Mouse (Mus musculus): ENCODE measurements around the gene Rimbp2.

Gene Rimbp2

DNA sequence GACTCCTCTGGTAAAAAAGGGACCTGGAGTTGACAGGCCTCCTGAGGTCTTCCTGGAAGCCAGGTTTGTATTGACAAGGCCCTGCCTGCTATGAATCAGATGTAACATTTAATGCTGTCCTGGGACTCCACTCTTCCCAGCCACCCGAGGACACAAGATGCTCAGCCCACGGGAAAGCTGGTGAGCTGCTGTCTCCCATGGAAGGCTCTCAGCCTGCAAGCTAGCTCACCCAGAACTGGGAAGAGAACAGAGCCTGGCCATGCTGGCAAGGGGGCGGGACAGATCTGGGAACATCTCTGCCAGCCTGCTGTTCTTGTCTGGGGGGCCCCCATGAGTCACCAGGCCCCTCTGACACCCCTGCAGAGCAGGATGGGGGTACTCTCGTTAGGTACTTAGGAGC is 111.7 kb downstream of the Rimbp2 start:
- no peak for DNase-seq

DNA sequence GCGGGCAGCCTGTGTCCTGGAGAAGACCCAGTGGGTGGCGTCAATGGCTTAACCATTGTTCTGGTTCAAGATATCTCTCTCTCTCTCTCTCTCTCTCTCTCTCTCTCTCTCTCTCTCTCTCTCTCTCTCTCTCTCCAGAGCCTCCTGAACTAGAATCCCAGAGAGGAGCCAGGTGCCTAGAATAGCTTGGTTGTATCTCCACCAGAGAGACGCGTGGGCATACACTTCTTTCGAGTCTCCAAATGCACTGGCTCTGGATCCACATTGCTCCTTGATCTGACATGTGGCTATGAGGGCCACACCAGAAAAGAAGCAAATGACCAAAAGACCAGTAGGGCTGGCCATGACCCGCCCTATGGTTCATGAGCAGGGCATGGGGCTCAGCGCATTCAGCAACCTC is 116.2 kb downstream of the Rimbp2 start:
- DNase-seq = no peak

- DNase-seq = no peak
Observed at GRCm38 (mm10) chr5:128834126-128834525, 119.2 kb downstream of the Rimbp2 start.

DNA sequence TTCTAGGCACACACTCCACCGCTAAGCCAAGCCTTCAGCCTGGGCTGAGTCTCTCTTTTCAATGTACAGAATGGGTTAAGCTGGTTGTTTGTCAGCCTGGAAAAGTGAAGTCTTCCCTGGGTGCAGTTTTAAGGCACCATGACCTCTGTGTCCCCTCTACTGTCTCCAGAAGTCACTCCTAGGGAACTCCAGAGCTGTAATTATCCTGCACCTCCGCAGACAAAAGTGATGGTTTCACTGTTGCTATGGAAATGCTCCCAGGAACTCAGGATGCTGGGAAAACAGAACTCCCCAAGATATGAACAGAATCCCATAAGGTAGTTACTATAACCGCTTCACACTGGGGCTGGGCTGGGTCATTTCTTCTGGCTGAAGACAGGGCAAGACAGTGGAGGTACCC is 130.4 kb downstream of the Rimbp2 start:
- DNase-seq = no peak

GRCm38 (mm10) chr5:128819638-128820285 is 133.5 kb downstream of the Rimbp2 start:
- no peak for DNase-seq

DNA sequence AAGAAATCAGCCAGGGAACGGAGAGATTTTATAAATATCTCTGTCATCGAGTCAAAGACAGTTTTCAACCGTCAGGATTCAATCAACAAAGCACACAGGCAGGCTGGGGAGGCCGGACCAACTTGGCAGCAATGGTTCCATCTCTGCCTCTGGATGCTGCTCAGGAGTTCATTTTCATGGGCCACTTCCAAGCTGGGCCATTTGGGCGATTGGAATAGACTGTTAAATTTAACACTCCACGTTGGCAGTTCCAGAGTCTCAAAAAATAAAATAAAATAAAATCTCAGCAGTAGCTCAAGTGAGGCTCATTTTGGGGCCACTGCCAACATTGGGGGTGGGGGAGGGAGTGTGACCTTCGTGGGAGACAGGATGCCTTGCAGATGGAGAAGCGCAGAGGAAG is 137.7 kb downstream of the Rimbp2 start:
- DNase-seq = no peak

- no peak for DNase-seq
Observed at GRCm38 (mm10) chr5:128815078-128815477, 138.2 kb downstream of the Rimbp2 start.

DNA sequence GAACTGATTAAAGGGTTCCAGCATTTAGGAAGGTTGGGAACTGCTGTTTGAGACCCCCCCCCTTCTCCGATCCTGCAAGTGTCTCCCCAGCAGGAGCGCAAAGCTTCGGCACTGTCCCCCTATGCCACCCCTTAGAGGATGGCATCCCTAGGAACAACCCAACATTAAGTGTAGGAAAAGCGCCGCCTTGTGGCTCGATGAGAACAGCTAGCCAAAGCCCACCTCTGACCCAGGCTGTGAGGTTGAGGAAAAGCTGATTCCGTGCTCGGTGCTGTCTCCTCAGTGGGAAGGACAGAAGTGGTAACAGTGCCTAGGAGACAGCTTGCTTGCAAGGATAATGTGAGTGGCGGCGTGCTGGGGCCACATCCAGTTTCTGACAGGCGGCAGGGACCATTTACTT is 140.2 kb downstream of the Rimbp2 start:
- no peak for DNase-seq

DNA sequence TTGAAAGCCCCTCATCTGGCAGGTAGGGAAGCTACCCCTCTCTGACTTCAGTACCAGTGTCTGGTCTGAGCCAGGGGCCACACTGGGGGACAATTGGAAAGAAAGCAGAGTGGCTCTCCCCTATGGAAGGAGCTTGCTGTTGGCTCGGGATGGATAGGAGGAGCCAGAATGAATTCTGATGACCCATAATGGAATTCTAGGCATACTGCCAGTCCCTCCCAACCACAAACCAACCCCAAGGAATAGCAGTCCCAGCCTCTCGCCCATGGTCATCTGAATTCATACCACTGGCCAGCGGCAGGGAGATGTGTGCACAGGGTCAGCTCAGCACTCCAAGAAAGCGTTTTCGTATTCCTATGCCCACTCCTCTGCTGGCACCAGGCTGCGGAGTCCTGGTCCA is 141.9 kb downstream of the Rimbp2 start:
- DNase-seq = no peak

- DNase-seq = no peak
Observed at GRCm38 (mm10) chr5:128810006-128810405, 143.3 kb downstream of the Rimbp2 start.

GRCm38 (mm10) chr5:128809406-128809805 is 143.9 kb downstream of the Rimbp2 start:
- DNase-seq = peak; percentile 11

GRCm38 (mm10) chr5:128808547-128809182 is 144.6 kb downstream of the Rimbp2 start:
- peak; percentile 31 for DNase-seq

- DNase-seq = no peak
Observed at GRCm38 (mm10) chr5:128807408-128807807, 145.9 kb downstream of the Rimbp2 start.

- peak; percentile 6 for DNase-seq
Observed at GRCm38 (mm10) chr5:128806296-128806998, 146.8 kb downstream of the Rimbp2 start.

DNA sequence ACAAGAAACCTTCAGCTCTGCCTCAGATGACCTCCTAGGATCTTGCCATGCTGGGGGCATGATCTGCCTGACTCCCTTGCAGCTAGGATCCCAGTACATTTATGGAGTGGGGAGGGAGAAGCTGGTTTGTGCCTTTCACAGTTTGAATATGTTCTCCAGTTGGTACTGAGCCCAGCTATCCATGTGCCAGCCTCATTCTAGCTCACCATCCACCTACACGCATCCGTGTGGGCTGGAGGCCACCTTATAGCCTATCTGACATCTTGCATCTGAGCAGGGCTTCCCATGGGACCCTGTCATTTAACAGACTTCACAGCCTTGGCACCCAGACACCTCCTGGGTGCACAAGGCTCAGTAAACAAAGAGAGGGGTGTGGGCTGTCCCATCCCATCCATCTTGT is 148.2 kb downstream of the Rimbp2 start:
- DNase-seq = no peak

- no peak for DNase-seq
Observed at GRCm38 (mm10) chr5:128800592-128800991, 152.7 kb downstream of the Rimbp2 start.

GRCm38 (mm10) chr5:128781621-128782020 is 171.7 kb downstream of the Rimbp2 start:
- DNase-seq = no peak

DNA sequence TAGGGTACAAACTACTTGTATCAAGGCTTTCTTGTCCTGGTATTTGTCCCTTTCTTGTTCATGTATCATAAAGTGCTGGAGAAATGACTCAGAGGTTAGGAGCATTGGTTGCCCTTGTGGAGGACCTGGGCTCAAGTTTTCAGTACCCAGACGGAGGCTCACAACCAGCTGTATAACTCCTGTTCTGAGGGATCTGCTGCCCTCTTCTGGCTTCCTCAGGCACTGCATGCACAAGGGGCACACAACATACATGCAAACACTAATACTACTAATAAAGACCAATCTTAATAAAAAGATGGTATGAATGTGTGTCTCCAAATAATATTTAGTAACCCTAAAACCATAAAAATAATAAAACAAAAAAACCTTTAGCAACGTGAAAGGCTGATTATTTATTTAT is 176.9 kb downstream of the Rimbp2 start:
- DNase-seq = no peak

GRCm38 (mm10) chr5:128769026-128769631 is 184.2 kb downstream of the Rimbp2 start:
- no peak for DNase-seq

DNA sequence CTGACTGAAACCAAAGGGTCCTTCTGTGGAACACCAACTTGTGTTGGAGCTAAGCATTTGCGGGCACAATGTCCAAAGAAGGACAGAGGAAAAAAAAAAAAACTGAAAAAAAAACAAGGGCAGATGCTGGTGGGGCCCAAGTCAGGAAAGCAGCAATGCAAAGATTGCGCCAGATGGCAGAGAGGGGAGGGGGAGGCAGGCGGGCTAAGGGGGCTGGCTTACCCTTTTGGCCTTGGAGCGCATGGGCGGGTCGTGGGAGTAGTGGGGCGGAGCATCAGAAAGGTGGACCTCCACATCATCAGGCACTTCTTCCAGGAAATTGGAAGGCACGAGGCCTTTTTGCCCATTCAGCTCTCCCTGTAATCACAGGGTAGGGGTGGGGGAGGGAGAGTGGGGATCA is 192.2 kb downstream of the Rimbp2 start:
- DNase-seq = no peak

DNA sequence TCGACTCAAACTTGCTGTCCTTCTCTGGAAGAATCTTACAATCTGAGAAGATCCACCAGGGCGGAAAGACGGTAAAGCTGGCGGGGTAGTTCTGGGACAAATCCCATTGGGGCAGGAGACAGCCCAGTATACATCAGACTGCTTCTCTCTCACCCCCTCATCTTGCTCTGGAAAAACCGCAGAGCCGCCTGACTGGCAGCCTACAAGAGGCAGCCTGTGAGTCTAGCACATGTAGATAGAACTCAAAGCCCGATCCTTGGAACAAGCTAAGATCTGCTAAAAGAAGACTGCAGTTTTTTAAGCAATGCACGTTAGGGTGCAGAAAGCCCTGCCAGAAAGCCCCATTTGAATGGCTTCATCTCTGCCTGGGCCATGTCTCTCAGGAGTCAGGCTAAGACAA is 207.0 kb downstream of the Rimbp2 start:
- DNase-seq = no peak

GRCm38 (mm10) chr5:128745206-128745605 is 208.1 kb downstream of the Rimbp2 start:
- no peak for DNase-seq

DNA sequence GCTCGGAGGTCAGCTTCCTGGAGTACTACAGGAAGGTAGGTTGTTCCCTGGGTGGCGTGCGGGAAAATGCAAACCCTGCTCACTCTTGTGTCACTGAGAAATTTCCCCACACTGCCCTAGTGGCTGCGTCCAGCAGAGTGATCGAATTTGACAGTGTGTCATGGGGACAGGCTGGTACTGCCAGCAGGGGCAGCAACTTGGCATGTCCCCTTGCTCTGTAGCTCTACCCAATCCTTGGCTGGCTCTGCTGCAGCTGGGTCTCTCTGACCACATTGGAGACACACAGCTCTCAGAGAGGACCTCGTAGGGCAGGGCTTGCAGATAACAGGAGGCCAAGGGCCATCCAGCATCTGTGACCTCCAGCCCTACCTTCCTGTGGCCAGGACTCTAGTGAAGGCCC is 208.9 kb downstream of the Rimbp2 start:
- DNase-seq = no peak

GRCm38 (mm10) chr5:128739838-128740171 is 213.5 kb downstream of the Rimbp2 start:
- DNase-seq = no peak

Data from kidney, adult 9 months (tissue).